8 mouse cellular contexts compared by ENCODE assay signal in genomic region chr7:126284865-126285264, GRCm38 (mm10). TPM values are rescaled to one million over a fixed set of nuclear protein-coding genes. Genes with fewer than 3 reads are reported as not detected.
DNase-seq lines count a peak whose midpoint lies in the region; ATAC-seq and TF ChIP-seq lines count a peak whose summit lies in the region.

No protein-coding gene starts in this region.

- H3K4me1 ChIP-seq in lung, adult 2 months (ENCODE audit: control insufficient read depth, insufficient read depth, low read length) = peaks cover 19% of the 10 kb centered on the region
- H3K4me1 ChIP-seq in testis, adult 2 months (ENCODE audit: control insufficient read depth, insufficient read depth, low read length) = no peaks in the 10 kb centered on the region
- peaks cover 18% of the 10 kb centered on the region for H3K4me1 ChIP-seq in kidney, embryonic 16.5 days (ENCODE audit: insufficient read depth, low read length)

- no peak for ATAC-seq in kidney, embryonic 16.5 days (ENCODE audit: low FRiP score, low TSS enrichment)

- no peaks in the 10 kb centered on the region for H3K36me3 ChIP-seq in testis, adult 2 months (ENCODE audit: control insufficient read depth, insufficient read depth, low read length)
- H3K36me3 ChIP-seq in kidney, embryonic 16.5 days (ENCODE audit: insufficient read depth, low read length) = no peaks in the 10 kb centered on the region

- DNase-seq in layer of hippocampus, adult 11-12 months (ENCODE audit: low spot score) = peak; percentile 70
- DNase-seq in layer of hippocampus, adult 9-10 months (ENCODE audit: low spot score) = no peak
- DNase-seq in T-cell, adult 2 months (ENCODE audit: low spot score) = peak; percentile 75
- DNase-seq in cerebellum, adult 9-11 months = peak; percentile 62
- no peak for DNase-seq in lung, adult 2 months
- DNase-seq in Muller cell, postnatal 12 days (ENCODE audit: inconsistent ontology term) = no peak

- 46% methylated on average over 4 of the region's 4 CpGs for WGBS in lung, adult 2 months
- WGBS in kidney, embryonic 16.5 days = 70% methylated on average over 4 of the region's 4 CpGs

- no peak overlapping the region for H3K9ac ChIP-seq in kidney, embryonic 16.5 days (replicated peaks; ENCODE audit: low read length)

- TF ChIP-seq CTCF in lung, adult 2 months (IDR thresholded peaks at IDR 0.05; ENCODE audit: insufficient read depth, low read length) = no peak
- TF ChIP-seq CTCF in testis, adult 2 months (IDR thresholded peaks at IDR 0.05; ENCODE audit: control insufficient read depth, insufficient read depth, insufficient replicate concordance, low read depth, low read length) = no peak

- peak overlapping the region; percentile 11 for H3K4me3 ChIP-seq in lung, adult 2 months (replicated peaks; ENCODE audit: extremely low read depth, low read depth, low read length)
- no peak overlapping the region for H3K4me3 ChIP-seq in testis, adult 2 months (ENCODE audit: control insufficient read depth, low read depth, low read length)
- no peak overlapping the region for H3K4me3 ChIP-seq in kidney, embryonic 16.5 days (ENCODE audit: low read length)

- no peak overlapping the region for H3K4me2 ChIP-seq in kidney, embryonic 16.5 days (replicated peaks; ENCODE audit: low read depth, low read length)

- no peaks in the 10 kb centered on the region for H3K9me3 ChIP-seq in kidney, embryonic 16.5 days (ENCODE audit: low read length)

- no peak for TF ChIP-seq POLR2A in lung, adult 2 months (IDR thresholded peaks at IDR 0.05; ENCODE audit: borderline replicate concordance, extremely low read depth, low read depth, low read length)
- TF ChIP-seq POLR2A in testis, adult 2 months (IDR thresholded peaks at IDR 0.05; ENCODE audit: control insufficient read depth, low read depth, low read length) = no peak

- H3K27me3 ChIP-seq in testis, adult 2 months (ENCODE audit: control insufficient read depth, insufficient read depth, low read length) = no peaks in the 10 kb centered on the region
- no peaks in the 10 kb centered on the region for H3K27me3 ChIP-seq in kidney, embryonic 16.5 days (ENCODE audit: insufficient read depth, low read length)

- peak overlapping the region; percentile 25; the same call in 1 of the 2 replicates for H3K27ac ChIP-seq in testis, adult 2 months (ENCODE audit: control insufficient read depth, insufficient read depth, low read depth, low read length)
- H3K27ac ChIP-seq in kidney, embryonic 16.5 days (ENCODE audit: low read length) = no peak overlapping the region

RNA-seq across cellular contexts. Expression of gene Sbk1, which starts 12.4 kb away (rescaled TPM):
- 12.6 and 14.2 TPM in 2 replicates for polyA plus RNA-seq in lung, adult 2 months (2012; rRNA removed)
- 8.8 and 9.9 TPM in 2 replicates for polyA plus RNA-seq in testis, adult 2 months (2012; rRNA removed)
- 25.9 and 29.7 TPM in 2 replicates for polyA plus RNA-seq in kidney, embryonic 16.5 days (2015; fragmentation: Nextera tagmentation; extraction: Ambion mirVana)

Comparison
In these comparisons a context has a peak if more than half of its experiments do, and no peak if none do; other contexts are left out.
1. DNase-seq: peak in layer of hippocampus, adult 11-12 months (single experiment), T-cell, adult 2 months (single experiment) and cerebellum, adult 9-11 months (single experiment); none in layer of hippocampus, adult 9-10 months (single experiment), lung, adult 2 months (single experiment) and Muller cell, postnatal 12 days (single experiment).